Mouse (Mus musculus) midbrain, embryonic 11.5 days (tissue): ENCODE measurements around the gene Espl1. TPM values are rescaled to one million over a fixed set of nuclear protein-coding genes. Genes with fewer than 3 reads are reported as not detected.

Experiments
- ATAC-seq: fragments of 200-750 bp; cut with Nextera tagmentation; 2 replicates; pipeline ENCODE4 v1.8.0; 2017; ENCODE audit warnings: moderate TSS enrichment, moderate library complexity; ENCODE audit not compliant: low FRiP score
- DNase-seq: peaks from one replicate; pipeline ENCODE4 v3.0.0; 2015; ENCODE audit warnings: low spot score; ENCODE audit errors: missing footprints
- H3K27ac ChIP-seq: fragments of 300-500 bp; sonication (generic); 2 replicates; pipeline ENCODE4 v1.5.1; 2014; ENCODE audit warnings: low read depth, low read length
- H3K27me3 ChIP-seq: fragments of 300-500 bp; sonication (generic); 2 replicates; pipeline ENCODE4 v1.6.1; 2014; ENCODE audit warnings: mild to moderate bottlenecking, low read length, moderate library complexity, mixed read lengths; ENCODE audit not compliant: control insufficient read depth, insufficient read depth
- H3K36me3 ChIP-seq: fragments of 300-500 bp; sonication (generic); 2 replicates; pipeline ENCODE4 v1.6.1; 2014; ENCODE audit warnings: mild to moderate bottlenecking, low read length, moderate library complexity, mixed read lengths; ENCODE audit not compliant: control insufficient read depth, insufficient read depth
- H3K4me1 ChIP-seq: fragments of 300-500 bp; sonication (generic); 2 replicates; pipeline ENCODE4 v1.6.1; 2014; ENCODE audit warnings: low read length; ENCODE audit not compliant: control insufficient read depth, insufficient read depth
- H3K4me2 ChIP-seq: fragments of 300-500 bp; sonication (generic); 2 replicates; pipeline ENCODE4 v1.6.1; 2014; ENCODE audit warnings: mild to moderate bottlenecking, moderate library complexity
- H3K4me3 ChIP-seq: fragments of 300-500 bp; sonication (generic); 2 replicates; pipeline ENCODE4 v1.5.1; 2014; ENCODE audit warnings: low read depth, low read length
- H3K9ac ChIP-seq: fragments of 300-500 bp; sonication (generic); 2 replicates; pipeline ENCODE4 v1.6.1; 2014; ENCODE audit warnings: low read length
- H3K9me3 ChIP-seq: fragments of 300-500 bp; sonication (generic); 2 replicates; pipeline ENCODE4 v1.6.1; 2016; ENCODE audit warnings: low read length; ENCODE audit not compliant: control insufficient read depth
- WGBS: fragments of 180-500 bp; shearing (Covaris S2); extraction: QIAGEN DNeasy Blood & Tissue Kit; methylation state at CpG from one replicate; pipeline ENCODE4 v1.1.7; 2014; 5-methylcytosine and 5-hydroxymethylcytosine counted together
- polyA plus RNA-seq: library from polyadenylated mRNA; unstranded; fragments of >200 nt; fragmentation: Nextera tagmentation; extraction: Ambion mirVana; gene quantifications from 2 replicates; pipeline ENCODE4 v1.2.1, GENCODE M21; 2014

Gene Espl1
- polyA plus RNA-seq, 1 experiment from 2014 or later = 33.3 TPM

DNA sequence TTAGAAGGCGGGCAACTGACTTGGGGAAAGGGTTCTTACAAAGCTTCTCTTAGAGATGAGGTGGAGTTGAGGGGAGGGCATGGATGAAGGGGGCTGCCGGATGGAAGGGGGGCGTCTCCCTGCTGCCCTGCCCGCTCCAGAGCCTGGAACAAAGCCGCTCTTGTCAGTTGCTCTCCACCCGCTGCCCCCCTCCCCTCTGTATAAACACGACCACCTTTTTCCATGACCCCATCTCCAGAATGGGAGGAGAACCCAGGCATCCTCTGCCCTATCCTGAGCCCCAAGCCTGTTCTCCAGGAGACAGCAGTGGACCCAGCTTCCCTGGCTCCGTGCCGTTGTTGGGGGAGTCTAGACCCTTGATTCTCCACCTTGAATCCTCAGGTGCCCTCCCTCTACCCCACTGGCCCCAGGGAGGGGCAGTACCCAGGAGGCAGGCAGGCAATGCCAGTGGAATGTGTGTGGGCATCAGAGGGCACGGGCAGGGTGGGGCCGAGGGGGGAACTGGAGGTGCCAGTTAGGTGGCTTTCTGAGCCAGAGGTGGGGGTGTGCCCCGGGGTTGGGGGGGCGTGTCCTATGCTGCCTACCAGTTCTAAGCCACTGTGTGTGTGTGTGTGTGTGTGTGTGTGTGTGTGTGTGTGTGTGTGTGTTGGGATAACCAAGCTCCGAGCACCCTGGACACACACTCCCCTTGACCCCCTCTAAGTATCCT lies 40.4 kb upstream of the Espl1 start:
- Histone ChIP-seq H3K27ac (no peak overlapping the region), H3K4me1 (peaks cover 16% of the 10 kb centered on the region), H3K9ac (no peak overlapping the region), H3K36me3 (no peaks in the 10 kb centered on the region), H3K4me3 (no peak overlapping the region), H3K4me2 (no peak overlapping the region), H3K27me3 (peaks cover 34% of the 10 kb centered on the region), H3K9me3 (no peaks in the 10 kb centered on the region)
- 51% methylated on average over 14 of the region's 14 CpGs for WGBS
- DNase-seq = peak; percentile 81
- ATAC-seq = no peak

DNA sequence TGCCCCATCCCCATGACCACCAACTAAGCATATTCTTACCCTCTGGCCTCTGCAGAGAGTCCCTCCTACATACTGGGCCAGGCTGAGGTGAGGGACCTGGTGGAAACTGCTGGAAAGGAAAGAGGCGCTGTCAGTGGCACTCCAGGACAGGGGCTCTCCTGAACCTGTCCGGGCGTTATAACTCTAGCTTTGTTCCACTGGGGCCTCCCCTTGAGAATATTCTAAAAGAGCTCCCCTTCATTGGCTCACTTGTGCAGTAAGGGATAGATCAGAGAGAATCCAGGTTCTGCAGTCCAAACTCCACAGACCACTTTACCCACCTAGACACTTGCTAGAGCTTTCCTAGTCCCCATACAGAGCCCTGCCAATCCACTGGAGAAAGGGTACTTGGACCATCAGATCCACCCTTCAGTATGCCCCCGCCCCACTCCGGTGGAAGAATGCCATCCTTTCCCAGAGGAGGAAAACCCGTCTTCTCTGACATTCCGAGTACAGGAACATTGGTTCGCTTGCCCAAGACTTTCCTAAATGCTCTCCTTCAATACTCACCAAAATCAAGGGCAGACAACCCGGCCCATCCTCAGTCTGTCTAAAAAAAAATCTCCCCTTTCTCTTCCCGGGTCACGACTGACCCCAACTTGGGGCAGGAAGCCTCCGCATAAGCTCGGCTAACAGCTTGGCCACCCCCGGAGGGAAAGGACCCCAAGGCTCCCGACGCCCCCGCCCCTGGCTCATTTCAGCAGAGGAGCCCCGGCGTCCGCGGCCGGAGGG lies 39.5 kb upstream of the Espl1 start:
- Histone ChIP-seq H3K27ac (no peak overlapping the region), H3K9ac (peak overlapping the region; percentile 63), H3K4me1 (peaks cover 16% of the 10 kb centered on the region), H3K36me3 (no peaks in the 10 kb centered on the region), H3K27me3 (peaks cover 34% of the 10 kb centered on the region), H3K4me3 (peak overlapping the region; percentile 49), H3K4me2 (peak overlapping the region; percentile 74), H3K9me3 (no peaks in the 10 kb centered on the region)
- 7% methylated on average over 22 of the region's 22 CpGs for WGBS
- ATAC-seq = no peak; the same call in 1 of the 2 replicates
- DNase-seq = peak; percentile 93

DNA sequence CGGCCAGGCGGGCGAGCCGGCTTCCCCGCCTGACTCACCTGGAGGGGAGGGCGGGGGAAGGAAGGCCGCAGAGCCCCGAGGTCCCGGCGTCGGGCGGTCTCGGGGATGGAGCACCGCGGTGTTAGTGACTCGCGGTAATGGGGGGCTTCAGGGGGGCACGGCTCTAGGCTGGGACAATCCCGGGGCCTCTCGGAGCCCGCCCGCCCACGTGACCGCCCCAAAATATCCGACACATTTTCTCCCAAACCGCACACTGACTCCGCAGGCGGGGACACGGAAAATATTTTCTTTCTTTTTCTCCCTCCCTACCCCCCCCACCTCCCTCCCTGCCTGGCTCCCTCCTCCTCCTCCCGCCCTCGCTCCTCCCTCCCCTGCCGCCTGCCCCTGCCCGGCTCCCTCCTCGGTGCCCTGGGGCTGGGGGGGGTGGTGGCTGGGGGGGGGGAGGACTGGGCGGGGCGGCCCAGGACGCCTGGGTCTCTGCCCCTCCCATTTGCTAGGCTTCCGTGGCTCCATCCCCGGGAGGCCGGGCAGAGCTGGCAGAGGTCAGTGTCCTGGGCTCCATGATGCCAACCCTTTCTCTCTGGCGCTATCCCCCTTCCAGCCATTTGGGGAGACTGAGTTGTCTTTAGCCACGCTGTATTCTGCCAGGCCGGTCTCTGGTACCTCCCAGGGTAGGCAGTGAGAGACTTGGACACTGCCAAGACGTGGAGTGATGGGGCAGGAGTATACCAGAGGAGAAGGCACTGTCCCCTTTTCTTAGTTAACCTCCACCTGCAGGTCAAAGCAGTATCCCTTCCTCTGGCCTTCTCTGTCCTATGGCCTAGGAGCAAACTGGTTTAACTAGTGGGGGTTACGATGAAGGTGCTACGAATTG lies 38.6 kb upstream of the Espl1 start, which contains the start of gene Rarg:
Gene Rarg (minus strand): TSS at position 316 of the 874 bp plus-strand sequence.
- peak within 1 kb of the TSS; percentile 49 for H3K4me3 ChIP-seq
- peak within 1 kb of the TSS; percentile 63 for H3K9ac ChIP-seq
- DNase-seq = peak; percentile 92
- peak; percentile 63; the same call in 1 of the 2 replicates for ATAC-seq
- H3K36me3 ChIP-seq = no peaks in the 10 kb centered on the region
- no peak within 1 kb of the TSS for H3K27ac ChIP-seq
- H3K4me2 ChIP-seq = peak within 1 kb of the TSS; percentile 74
- under 1% methylated on average over 35 of the region's 46 CpGs for WGBS
- no peaks in the 10 kb centered on the region for H3K9me3 ChIP-seq
- H3K27me3 ChIP-seq = peaks cover 34% of the 10 kb centered on the region
- peaks cover 16% of the 10 kb centered on the region for H3K4me1 ChIP-seq

DNA sequence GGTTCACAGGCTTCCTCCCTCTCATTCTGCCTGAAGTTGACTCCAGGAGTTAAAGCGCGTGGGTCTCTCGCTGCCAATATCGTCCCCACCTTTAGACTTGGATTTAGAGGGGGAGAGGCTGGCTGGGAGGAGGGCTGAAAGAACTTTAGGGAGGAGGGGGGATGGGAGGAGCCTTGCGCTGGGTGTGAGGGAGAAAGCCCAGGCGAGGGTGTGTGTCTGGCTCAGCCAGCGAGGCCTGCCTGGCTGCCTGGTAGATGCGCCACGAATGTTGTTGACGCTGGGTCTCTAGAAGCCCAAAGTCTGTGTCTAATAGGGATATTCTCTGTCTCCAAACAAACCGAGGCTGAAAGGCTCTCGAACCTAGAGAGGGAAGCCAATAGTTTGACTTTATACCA lies 38.0 kb upstream of the Espl1 start:
- DNase-seq (peak; percentile 92), ATAC-seq (no peak)
- Histone ChIP-seq H3K9ac (no peak overlapping the region), H3K4me3 (peak overlapping the region; percentile 49; the same call in 1 of the 2 replicates), H3K27me3 (peaks cover 34% of the 10 kb centered on the region), H3K4me2 (peak overlapping the region; percentile 74), H3K36me3 (no peaks in the 10 kb centered on the region), H3K9me3 (no peaks in the 10 kb centered on the region), H3K4me1 (peaks cover 16% of the 10 kb centered on the region), H3K27ac (no peak overlapping the region)
- WGBS = 3% methylated on average over 12 of the region's 12 CpGs

DNA sequence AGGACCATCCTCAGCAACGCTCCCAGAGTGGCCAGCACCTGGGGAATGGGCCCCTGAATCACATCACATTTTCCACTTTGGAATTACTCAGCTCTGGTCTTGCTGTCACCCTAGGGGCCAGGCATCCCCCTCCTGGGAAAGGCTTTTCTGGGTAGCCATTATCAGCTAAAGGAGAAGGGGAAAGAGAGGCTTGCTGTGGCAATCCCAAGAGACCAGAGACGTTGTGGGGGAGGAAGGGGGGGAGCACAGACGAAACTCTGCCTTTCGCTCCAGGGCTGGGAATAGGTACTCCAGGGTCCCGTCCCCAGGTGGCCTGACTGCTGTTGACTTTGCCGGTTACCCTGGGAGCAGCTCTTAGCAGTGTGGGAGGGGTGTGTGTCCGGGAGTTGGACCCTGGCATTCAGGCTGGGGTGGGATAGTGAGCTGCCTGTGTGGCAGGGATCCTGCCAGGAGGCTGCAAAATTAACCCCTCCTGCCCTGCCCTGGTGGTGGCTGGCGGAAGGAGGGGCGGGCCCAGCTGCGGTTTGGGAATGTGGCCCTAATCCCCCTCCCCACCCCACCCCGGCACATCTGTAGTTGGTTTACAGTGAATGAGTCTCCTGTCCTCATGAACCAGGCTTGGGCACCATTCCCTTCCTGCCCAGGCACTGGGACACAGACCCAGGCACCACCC lies 37.3 kb upstream of the Espl1 start:
- DNase-seq (peak; percentile 89), ATAC-seq (no peak)
- WGBS = 11% methylated on average over 8 of the region's 11 CpGs
- Histone ChIP-seq H3K9ac (no peak overlapping the region), H3K4me1 (peaks cover 16% of the 10 kb centered on the region), H3K4me3 (no peak overlapping the region), H3K36me3 (no peaks in the 10 kb centered on the region), H3K27ac (no peak overlapping the region), H3K9me3 (no peaks in the 10 kb centered on the region), H3K27me3 (peaks cover 34% of the 10 kb centered on the region), H3K4me2 (peak overlapping the region; percentile 74; the same call in 1 of the 2 replicates)

DNA sequence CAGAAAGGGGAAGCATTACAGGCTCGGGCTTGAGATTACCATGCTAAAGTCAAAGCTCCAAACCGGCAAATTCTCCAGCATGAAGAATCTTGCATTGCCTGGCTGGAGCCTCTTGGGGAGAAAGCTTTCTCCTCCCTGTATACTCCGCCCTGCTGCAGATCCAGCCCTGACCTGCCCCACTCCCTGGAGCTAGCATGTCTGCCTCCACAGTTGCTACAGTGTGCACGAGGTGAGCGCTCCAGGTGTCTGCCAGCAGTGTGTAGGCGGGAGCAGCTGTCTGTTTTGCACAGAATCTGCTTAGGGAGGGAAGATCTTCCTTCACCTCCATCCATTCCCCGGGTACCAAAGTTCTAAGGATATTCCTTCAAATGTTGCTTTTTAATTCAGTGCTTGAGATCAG lies 33.5 kb upstream of the Espl1 start:
- no peak for ATAC-seq
- Histone ChIP-seq H3K4me2 (no peak overlapping the region), H3K4me1 (peaks cover 9% of the 10 kb centered on the region), H3K27me3 (peaks cover 15% of the 10 kb centered on the region), H3K4me3 (no peak overlapping the region), H3K36me3 (no peaks in the 10 kb centered on the region), H3K9ac (no peak overlapping the region), H3K27ac (no peak overlapping the region), H3K9me3 (no peaks in the 10 kb centered on the region)
- 54% methylated on average over 7 of the region's 7 CpGs for WGBS
- DNase-seq = no peak

DNA sequence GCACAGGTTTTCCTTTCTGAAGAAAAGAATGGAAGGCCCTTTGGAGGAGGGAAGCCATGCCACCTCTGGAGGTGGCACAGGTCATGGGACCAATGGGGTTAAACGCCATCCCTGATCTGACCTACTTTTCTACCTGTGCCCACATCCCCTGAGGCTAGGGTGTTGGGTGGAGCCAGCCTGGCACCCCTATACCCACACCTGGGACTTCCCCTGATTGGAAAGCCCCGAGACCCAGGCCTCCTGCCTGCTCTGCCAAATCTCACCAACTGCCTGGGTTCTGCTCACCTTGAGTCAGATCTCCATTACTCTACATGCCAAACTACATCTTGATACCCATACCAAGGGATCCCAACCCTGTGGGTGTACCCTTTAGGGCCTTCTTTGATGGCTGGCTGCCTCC lies 33.0 kb upstream of the Espl1 start:
- Histone ChIP-seq H3K9me3 (no peaks in the 10 kb centered on the region), H3K27ac (no peak overlapping the region), H3K4me1 (peaks cover 4% of the 10 kb centered on the region), H3K9ac (no peak overlapping the region), H3K36me3 (no peaks in the 10 kb centered on the region), H3K4me2 (no peak overlapping the region), H3K27me3 (peaks cover 10% of the 10 kb centered on the region), H3K4me3 (no peak overlapping the region)
- no peak for DNase-seq
- 71% methylated on average over 2 of the region's 2 CpGs for WGBS
- no peak for ATAC-seq

DNA sequence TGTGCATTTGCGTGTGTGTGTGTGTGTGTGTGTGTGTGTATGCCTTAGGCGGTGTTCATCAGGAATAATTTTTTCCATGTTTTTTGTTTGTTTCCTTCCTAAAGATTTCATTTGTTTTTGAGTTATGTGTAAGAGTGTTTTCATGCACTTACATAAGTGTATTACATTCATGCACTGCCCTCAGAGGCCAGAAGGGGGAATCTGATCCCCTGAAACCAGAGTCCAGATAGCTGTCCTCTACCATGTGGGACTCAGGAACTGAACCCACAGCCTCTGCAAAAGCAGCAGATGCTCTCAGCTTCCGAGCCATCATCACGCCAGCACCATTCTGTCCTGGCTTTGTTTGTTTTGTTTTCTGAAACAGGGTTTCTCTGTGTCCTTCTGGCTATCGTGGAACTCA lies 30.5 kb upstream of the Espl1 start:
- no peak for DNase-seq
- H3K4me1 ChIP-seq = no peaks in the 10 kb centered on the region; the same call in 1 of the 2 replicates
- WGBS = 87% methylated on average over 5 of the region's 5 CpGs
- peaks cover under 1% of the 10 kb centered on the region; the same call in 1 of the 2 replicates for H3K27me3 ChIP-seq
- H3K36me3 ChIP-seq = no peaks in the 10 kb centered on the region
- no peaks in the 10 kb centered on the region for H3K9me3 ChIP-seq
- H3K27ac ChIP-seq = no peak overlapping the region
- H3K4me3 ChIP-seq = no peak overlapping the region
- no peak overlapping the region for H3K9ac ChIP-seq
- no peak for ATAC-seq
- H3K4me2 ChIP-seq = no peak overlapping the region
